Mouse (Mus musculus): Measurements from ENCODE around the gene Sctr. TPM values are rescaled to one million over a fixed set of nuclear protein-coding genes. Genes with fewer than 3 reads are reported as not detected.

Gene Sctr
- total RNA-seq, 1 experiment from 2014 or later: not detected

GRCm38 (mm10) chr1:120024331-120025049 is 17.8 kb downstream of the Sctr start:
- ATAC-seq (replicated peaks; ENCODE audit: insufficient number of reproducible peaks, low FRiP score, low TSS enrichment, poor library complexity, severe bottlenecking): no peak

GRCm38 (mm10) chr1:120025050-120025439 is 18.4 kb downstream of the Sctr start:
- ATAC-seq (replicated peaks; ENCODE audit: insufficient number of reproducible peaks, low FRiP score, low TSS enrichment, poor library complexity, severe bottlenecking): no peak

DNA sequence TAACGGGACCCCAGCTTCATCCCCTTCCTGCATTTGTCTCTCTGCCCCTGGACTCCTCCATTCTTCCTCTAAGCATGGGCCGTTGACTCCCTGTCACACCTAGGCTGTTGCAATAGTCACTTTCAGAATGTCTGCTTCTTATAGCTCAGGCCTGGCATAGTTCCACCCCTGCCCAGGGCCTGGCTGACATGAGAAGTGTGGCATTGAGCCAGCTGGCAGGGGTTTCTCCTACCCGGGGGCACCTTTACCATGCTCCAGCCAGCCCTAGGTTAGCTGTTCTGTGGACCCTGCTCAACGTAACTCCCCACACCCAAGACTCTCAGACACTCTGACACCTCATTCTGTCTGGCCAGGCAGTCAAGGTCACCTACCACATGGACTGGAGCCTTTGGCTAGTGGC is 21.0 kb downstream of the Sctr start:
- ATAC-seq (replicated peaks; ENCODE audit: insufficient number of reproducible peaks, low FRiP score, low TSS enrichment, poor library complexity, severe bottlenecking): no peak

DNA sequence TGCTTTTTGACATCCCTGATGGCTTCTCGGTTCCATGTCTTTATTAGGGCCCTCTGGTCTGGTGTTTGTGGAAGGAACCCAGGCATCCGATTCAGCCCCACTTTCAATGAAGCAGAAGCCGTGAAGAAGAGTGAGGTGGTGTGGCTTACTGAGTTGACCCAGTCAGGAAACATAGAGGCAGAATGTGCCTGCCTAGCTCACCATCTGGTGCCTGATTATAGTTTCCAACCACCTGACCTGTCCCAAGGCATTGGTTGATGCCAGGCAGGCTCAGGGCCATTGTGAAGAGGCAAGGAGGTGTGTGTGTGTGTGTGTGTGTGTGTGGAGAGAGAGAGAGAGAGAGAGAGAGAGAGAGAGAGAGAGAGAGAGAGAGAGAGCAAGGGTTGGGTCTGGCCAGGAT is 23.8 kb downstream of the Sctr start:
- ATAC-seq (replicated peaks; ENCODE audit: insufficient number of reproducible peaks, low FRiP score, low TSS enrichment, poor library complexity, severe bottlenecking): no peak

DNA sequence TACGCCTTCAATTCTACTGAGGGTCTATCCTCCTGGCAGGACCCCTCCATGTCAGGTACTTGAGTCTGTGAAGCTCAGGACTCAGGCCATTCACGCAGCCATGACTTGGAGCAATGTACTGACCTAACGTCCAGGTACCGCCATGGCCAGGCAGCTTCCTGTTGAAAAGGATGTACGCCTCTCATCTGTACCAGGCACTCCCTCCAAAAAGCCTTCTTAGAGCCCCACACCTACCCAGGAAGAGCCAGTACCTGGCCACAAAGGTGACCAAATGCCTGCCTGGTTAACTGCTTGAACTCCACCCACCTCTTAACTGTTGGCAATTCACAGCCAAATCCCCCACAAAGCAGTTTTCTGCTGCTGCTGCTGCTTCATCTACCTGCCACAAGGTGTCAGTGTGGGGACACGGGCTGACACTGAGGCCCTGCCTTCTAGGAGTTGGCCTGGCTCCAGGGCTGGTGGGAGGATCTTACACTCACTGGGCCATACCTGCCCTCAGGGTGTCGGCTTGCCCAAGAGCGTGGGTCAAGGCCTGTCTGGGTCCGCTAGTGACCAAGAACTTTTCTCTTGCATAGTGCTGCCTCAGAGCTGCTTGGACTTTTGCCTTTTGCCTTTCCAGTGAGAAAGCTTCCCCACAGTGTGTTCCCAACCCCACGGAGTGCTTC is 26.2 kb downstream of the Sctr start:
- peak; percentile 58; the same call in 1 of the 2 replicates for ATAC-seq (replicated peaks; ENCODE audit: insufficient number of reproducible peaks, low FRiP score, low TSS enrichment, poor library complexity, severe bottlenecking)

DNA sequence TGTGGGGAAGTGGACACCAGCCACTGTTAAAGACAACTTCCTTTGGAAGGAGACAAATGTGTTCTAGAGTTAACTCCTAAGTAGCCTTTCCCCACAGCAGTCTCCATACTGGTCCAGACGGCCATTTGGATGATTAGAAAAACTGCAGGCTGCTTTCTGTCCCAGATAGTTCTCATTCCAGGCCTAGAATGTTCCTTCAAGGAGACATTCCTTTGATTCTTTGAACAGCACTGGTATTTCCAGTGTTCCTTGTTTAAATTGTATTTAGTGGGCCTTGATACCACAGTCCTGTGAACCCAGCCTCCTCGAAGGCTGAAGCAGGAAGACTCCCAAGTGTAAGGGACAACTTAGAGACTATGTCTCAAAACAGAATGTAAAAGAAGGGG is 26.8 kb downstream of the Sctr start:
- no peak for ATAC-seq (replicated peaks; ENCODE audit: insufficient number of reproducible peaks, low FRiP score, low TSS enrichment, poor library complexity, severe bottlenecking)

DNA sequence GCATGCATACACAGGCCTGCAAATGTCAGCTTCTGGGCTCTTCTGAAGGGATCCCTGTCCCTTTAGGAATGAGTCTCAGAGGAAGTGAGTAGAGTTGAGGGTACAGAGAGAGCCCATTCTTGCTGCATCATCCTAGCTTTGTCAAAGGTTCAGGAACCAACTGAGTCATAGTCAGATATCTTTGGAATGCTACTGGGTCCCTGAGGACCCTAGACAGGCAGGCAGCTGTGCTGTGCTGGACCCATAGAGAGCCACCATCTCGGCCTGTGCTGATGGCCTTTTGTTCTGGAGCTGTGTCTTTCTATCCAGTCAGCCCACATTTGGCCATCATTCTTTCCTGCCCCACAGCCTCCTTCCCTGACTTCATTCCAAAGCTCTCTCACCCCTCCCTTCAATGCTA is 28.1 kb downstream of the Sctr start:
- no peak for ATAC-seq (replicated peaks; ENCODE audit: insufficient number of reproducible peaks, low FRiP score, low TSS enrichment, poor library complexity, severe bottlenecking)

DNA sequence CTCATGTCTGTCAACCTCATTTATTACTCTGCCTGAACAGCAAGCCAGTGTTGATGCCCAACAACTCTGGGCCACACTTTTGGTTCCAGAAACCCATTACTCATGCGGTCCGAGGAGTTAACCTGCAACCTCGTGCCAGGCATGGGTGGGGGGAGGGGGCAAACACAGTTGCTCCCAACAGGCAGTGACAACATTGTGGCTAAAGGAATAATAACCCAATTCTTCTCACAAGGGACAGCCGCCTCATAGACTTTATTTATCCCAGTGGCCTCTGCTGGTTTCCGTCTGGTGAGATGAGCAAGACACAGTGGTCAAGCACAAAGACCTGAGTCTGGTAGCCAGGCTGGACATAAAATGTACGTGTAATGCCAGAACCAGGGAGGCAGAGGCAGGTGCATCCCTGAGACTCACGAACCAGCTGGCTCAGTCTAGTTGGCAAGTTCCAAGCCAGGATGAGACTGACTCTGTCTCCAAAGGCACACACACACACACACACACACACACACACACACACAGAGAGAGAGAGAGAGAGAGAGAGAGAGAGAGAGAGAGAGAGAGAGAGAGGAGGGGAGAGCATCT is 28.9 kb downstream of the Sctr start:
- no peak for ATAC-seq (replicated peaks; ENCODE audit: insufficient number of reproducible peaks, low FRiP score, low TSS enrichment, poor library complexity, severe bottlenecking)

GRCm38 (mm10) chr1:120037021-120037683 is 30.5 kb downstream of the Sctr start:
- no peak for ATAC-seq (replicated peaks; ENCODE audit: insufficient number of reproducible peaks, low FRiP score, low TSS enrichment, poor library complexity, severe bottlenecking)

GRCm38 (mm10) chr1:120038594-120038993 is 31.9 kb downstream of the Sctr start:
- no peak for ATAC-seq (replicated peaks; ENCODE audit: insufficient number of reproducible peaks, low FRiP score, low TSS enrichment, poor library complexity, severe bottlenecking)

GRCm38 (mm10) chr1:120042421-120042820 is 35.7 kb downstream of the Sctr start:
- no peak for ATAC-seq (replicated peaks; ENCODE audit: insufficient number of reproducible peaks, low FRiP score, low TSS enrichment, poor library complexity, severe bottlenecking)

- ATAC-seq (replicated peaks; ENCODE audit: insufficient number of reproducible peaks, low FRiP score, low TSS enrichment, poor library complexity, severe bottlenecking): no peak
Observed at GRCm38 (mm10) chr1:120044584-120044983, 37.9 kb downstream of the Sctr start.

- ATAC-seq (replicated peaks; ENCODE audit: insufficient number of reproducible peaks, low FRiP score, low TSS enrichment, poor library complexity, severe bottlenecking): no peak
Observed at GRCm38 (mm10) chr1:120047325-120047724, 40.6 kb downstream of the Sctr start.

GRCm38 (mm10) chr1:120051070-120051469 is 44.4 kb downstream of the Sctr start:
- no peak for ATAC-seq (replicated peaks; ENCODE audit: insufficient number of reproducible peaks, low FRiP score, low TSS enrichment, poor library complexity, severe bottlenecking)

GRCm38 (mm10) chr1:120054997-120055396 is 48.3 kb downstream of the Sctr start:
- no peak for ATAC-seq (replicated peaks; ENCODE audit: insufficient number of reproducible peaks, low FRiP score, low TSS enrichment, poor library complexity, severe bottlenecking)

DNA sequence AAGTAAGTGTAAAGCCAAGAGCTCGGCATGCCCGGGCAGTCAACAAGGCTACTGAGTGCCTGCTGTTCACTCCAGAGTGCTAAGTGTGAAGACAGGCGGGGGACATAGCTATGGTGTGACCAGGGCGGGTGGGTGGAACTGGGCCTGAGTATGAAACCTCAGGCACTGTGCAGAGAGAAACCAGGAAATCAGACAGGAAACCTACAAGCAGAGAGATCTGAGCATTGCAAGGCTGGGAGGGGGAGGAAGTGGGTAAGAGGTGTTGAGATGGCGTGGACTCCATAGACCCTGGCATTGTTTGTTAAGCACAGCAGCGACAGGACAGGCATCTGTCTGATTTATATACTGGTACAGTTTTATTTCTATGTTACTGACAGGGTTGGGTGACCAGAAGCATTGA is 48.8 kb downstream of the Sctr start:
- peak; percentile 82 for ATAC-seq (replicated peaks; ENCODE audit: insufficient number of reproducible peaks, low FRiP score, low TSS enrichment, poor library complexity, severe bottlenecking)

GRCm38 (mm10) chr1:120056236-120056635 is 49.5 kb downstream of the Sctr start:
- no peak for ATAC-seq (replicated peaks; ENCODE audit: insufficient number of reproducible peaks, low FRiP score, low TSS enrichment, poor library complexity, severe bottlenecking)

DNA sequence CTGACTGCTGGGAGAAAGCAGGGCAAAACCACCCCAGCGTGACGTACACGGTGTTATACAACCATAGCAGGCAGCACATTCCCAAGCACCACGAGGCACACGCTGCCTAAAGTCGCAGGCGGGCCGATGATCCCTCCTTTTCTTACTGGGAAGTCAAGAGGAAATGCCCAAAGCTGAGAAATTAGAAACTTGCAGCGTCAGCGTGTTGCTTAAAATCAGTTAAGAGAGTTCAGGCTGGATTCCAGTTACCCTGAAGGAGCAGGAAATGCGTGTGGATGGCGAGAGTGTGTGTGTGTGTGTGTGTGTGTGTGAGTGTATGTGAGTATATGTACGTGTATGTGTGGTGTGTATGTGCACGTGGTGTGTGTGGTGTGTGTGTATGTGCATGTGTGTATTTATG is 50.4 kb downstream of the Sctr start:
- no peak for ATAC-seq (replicated peaks; ENCODE audit: insufficient number of reproducible peaks, low FRiP score, low TSS enrichment, poor library complexity, severe bottlenecking)

DNA sequence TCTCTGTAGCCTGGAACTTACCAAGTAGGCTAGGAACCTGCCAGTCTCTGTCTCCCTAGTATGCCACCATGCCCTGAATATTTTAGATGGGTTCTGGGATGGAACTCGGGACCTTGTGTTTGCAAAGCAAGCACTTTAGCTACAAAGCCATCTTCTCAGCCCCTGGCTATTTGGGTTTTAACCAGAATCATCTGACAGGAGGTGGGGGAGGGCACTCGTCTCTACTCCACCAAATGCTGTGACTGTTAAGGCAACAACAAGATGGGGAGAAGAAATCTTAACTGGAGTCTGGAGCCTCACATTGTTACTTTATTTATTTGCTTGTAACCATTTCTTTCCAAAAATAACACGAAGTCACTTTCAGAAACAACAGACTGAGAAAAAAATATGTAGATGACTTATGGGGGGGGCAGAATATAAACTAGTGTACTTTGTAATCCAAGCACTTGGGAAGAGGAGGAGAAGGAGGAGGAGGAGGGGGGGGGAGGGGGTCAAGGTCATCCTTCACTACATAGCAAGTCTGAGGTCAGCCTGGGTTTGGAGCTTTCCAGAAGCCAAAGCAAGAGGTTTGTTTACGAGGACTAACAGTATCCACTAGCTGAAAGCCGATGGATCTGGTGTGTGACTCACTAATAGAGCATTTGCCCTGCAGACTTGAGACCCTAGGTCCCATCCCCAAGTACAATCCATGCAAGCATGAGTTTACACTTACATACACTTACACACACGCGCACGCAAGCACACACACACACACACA is 51.2 kb downstream of the Sctr start:
- no peak for ATAC-seq (replicated peaks; ENCODE audit: insufficient number of reproducible peaks, low FRiP score, low TSS enrichment, poor library complexity, severe bottlenecking)
